Mouse (Mus musculus) stomach, postnatal 0 days (tissue): ENCODE data around the gene Otoa.

Experiments used
- CTCF ChIP-seq: IDR thresholded peaks from 2 replicates; pipeline ENCODE4 v1.5.1; 2016; ENCODE audit warnings: antibody characterized with exemption, low read depth, mild to moderate bottlenecking, moderate library complexity
- EP300 ChIP-seq: optimal IDR thresholded peaks from 2 replicates; pipeline ENCODE3; 2016; ENCODE audit warnings: antibody characterized with exemption

DNA sequence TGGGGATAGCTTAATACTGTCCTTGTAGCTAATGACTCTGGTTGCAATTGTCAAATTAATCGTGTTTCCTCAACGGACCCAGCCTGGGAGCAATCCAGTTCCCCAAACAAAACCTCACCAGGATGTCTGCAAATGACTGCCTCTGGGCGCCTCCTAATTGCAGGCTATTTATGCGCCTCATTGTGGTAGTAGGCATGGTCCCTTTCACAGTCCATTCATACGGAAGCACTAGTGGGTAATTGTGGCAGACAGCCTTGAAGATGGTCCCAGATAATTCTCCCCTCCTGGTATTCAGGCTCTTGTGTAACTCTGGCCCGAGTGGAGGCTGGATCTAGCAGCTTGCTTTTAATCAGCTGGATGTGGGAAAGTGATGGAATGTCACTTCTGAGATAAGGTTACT, 90.4 kb downstream of the Otoa start:
- TF ChIP-seq CTCF, result no peak
- no peak for TF ChIP-seq EP300
